Mouse (Mus musculus) brain, embryonic 18.5 days (tissue): ENCODE measurements around the gene Rab40c.

ENCODE experiments used
- DNase-seq: peaks from one replicate; pipeline ENCODE4 v3.0.0-alpha.2; 2012; ENCODE audit warnings: low read depth, low spot score

The Rab40c gene

DNA sequence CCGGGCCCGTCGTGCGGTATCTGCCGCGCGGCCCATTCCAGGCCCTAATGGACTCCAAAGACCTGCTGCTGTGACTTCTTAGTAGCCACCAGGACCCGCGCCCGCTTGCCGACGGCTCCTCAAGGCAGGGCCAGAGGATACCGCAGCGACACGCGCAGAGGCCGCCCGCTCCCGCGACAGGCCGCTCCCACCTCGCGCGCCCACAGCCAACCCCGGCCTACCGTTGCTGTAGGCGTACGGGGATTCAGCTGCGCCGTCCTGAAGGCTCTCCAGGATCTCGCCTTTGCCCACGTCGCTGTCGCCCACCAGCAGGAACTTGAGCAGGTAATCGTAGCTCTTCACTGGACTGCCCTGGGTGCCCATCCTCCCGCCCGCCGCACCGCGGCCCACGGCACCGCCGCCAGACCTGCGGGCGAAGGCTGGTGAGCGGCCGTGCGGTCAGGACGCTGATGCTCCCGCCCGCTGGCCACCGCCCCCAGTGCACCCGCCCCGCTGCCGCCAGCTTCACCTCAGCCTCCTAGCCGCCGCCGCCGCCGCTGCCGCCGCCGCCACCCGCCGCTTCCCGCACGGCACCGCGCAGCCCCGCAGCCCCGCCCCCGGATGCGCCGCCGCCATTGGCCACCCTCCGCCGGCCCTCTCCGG lies at the start of gene Rab40c:
TSS of gene Rab40c (minus strand) at position 584 of the 642 bp plus-strand sequence.
- peak; percentile 6 for DNase-seq

DNA sequence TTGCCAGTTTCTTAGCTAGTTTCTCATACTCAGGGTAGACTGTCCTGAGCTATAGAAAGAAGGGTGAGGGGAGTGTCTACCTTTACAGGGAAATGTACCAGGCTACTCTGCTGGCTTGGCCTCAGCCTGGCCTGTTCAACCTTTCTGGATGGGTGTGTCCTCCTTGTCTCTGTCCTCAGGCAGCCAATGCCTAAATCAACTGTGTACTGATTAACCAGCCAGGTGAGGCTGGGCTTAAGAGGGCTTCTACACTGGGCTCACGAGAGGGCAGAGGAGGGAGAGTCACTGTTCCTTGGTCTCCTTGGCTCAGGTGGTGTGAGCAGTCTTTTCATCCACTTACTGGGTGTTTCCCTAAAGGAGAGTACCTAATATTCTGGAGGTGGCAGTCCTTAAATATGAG lies 48.6 kb upstream of the Rab40c start:
- DNase-seq: no peak

DNA sequence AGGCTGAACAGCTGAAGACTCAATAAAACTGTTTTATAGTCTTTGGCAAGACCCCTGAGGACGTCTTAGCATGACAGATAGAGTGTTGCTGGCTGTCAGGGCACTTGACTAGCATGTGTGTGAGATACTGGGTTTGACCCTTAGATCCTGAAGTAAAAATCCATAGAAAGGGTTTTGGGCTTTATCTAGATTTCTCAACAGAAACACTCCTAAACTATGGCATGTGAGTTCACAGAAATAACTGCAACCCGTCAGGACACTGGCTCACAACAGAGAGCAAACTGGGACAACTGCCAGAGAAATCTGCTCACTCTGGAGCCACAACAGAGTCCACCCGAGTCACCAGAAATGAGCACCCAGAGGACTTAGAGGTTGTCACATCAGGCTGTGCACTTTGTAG lies 48.1 kb upstream of the Rab40c start:
- no peak for DNase-seq

DNA sequence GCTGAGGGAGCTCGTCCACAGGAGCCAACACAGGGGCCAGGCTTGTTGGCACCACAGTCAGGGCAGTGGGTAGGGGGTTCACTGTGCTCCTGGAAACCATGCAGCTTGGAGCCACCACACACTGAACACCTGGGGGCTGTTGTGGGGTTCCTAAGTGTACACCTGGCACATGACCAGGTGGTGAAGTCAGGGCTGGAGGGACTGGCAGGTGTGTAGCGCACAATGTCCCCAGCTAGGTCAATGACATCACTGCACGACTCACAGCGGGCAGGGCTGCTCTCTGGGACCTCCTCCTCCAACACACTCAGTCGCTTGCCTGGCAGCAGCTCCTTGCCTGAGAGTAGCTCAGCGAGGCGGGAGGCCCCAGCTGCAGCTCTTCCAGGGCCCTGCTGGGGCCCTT lies 44.7 kb upstream of the Rab40c start:
- DNase-seq: no peak

DNA sequence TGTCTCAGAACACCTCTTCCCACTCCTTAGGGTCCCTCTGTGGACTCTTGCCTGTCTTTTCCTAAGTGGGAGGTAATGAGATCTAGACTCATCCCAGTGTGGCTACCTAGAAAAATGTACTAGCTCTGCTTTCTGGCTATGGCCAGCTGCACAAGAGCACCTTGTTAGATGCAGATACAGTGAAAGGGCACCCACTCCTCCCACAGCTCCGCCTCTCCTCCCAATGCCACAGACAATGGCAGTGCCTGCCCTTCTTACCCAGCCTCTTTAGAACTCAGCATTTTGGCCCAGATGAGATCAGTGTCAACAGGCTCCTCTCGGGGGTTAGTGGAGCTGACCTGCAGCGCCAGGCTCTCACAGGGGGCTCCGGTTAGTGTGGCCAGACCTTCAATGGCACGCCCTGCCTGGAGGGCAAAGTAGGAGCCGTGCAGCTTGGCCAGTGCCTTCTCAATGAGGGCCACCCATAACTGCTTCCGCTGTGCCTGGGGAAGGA lies 42.9 kb upstream of the Rab40c start:
- no peak for DNase-seq

DNA sequence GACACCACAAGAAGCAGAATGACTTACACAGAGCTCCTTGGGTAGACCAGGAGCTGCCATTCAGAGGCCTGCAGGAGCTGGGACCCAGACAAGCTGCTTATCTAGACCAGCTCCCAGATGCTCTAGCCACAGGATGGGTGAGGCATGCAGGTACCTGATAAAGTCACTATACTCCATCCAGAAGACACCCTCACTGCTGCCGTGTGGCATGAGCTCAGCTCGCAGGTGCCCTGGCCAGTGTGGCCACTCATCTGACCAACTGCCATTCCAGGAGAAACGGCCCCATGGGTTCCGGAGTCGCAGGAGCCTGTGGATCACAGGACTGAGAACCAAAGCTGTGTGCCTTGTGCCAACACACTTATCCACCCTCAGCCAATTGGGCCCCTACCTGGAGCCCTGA lies 42.0 kb upstream of the Rab40c start:
- DNase-seq: no peak

DNA sequence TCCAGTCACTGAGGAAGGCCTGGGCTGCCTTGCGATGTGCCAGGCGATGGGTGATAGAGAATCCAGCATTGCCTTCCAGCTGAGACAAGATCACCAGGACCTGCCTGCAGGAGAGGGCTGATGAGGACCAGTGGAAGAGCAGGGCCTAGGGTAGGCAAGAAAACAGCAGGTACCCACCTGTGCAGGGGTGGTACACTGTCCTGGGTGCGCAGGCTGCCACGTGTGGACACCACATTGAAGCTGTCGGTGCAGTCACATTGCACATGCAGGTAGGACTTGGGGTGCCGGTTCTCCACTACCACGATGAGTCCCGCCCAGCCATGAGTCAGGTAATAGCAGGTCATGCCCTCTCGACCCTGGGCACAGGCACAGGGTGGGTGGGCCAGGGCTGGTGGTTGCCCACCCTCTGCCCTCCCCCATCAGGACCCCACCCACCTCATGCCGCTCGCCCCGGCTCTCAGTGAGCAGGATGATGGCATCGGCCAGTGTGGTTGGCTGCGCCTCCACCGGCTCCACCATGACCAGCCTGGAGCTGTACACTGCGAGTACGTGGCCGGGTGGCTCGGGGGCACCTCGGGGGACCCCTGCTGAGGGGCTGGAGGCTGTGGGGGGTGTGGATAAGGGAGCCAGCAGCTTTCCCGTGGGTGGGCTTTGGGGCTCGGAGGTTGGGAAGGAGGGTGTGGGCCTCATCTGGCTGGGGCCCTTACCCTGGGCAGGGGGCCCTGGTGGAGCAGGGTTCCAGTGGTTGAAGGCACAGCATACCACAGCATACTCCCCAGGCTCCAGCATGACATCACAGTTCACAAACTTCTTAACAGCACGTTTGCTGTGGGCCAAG lies 40.3 kb upstream of the Rab40c start:
- no peak for DNase-seq

DNA sequence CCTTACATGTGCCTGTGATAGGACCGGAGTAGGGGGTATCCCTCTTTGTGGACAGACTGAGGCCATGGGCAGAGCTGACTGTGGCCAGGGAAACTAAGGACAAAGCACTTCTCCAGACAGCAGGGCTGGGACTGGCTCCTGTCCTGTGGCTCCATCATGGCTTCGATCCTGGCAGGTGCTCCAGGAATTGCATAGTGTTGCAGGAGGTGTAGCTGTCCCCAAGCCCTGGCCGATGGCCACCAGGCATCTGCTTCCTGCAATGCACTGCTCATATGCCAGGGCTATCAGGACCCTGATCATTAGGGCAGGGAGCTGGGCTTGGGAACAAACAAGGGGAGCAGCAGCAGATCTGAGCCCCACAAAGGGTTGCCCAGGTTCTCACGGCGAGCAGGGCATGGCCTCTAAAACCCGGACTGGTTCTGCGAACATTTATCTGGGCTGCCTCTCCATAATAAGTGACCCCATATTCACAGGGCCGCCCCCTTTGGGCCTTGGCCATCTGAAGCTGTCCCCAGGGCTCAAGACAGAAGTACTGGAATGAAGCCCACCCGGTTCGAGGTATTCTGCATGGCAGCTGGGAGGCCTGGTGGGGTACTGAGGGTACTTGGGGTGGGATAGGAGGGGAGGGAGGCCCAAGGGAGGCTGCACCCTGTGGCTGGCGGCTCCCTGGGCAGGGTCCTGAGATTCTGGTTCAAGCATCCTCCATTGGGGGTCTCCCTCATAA lies 39.4 kb upstream of the Rab40c start:
- no peak for DNase-seq

DNA sequence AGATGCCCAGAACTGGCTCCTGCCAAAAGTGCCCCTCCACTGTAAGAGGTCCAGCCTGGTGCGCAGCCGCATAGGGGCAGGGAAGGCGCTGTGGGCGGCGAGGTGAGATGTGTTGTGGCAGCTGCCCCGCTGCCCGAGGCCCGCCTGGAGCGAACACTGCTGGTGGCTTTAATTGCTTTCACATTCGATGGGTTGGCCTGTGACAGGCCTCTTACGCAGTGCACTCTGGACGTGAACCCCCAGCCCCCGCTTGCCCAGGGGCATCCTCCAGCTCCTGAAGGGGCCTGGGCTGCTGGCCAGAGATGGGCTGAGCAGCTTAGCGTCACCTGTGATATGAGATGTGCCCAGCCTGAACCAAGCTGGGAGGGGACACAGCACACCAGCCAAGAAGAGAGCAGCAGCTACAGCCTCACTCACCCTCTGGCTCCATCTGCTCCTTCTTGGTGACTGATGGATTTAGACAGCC lies 38.1 kb upstream of the Rab40c start:
- no peak for DNase-seq

DNA sequence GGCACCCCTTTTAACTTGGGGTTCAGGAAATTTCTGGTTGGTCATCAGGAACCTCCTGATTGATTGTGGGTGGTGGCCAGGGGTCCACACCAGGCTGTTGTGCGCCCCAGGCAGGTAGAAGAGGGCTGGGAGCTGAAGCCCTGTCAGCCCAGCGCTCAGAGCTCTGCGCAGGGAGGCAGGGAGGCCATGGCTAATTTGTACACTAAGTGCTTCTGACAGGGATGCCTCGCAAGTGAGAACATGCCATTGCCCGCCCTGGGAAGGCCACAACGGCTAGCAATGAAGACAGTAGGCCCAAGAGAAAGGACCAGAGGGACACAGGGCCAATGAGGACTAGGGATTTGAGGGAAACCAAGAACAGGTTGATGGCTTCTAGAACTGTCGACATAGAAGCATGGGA lies 37.1 kb upstream of the Rab40c start:
- no peak for DNase-seq

DNA sequence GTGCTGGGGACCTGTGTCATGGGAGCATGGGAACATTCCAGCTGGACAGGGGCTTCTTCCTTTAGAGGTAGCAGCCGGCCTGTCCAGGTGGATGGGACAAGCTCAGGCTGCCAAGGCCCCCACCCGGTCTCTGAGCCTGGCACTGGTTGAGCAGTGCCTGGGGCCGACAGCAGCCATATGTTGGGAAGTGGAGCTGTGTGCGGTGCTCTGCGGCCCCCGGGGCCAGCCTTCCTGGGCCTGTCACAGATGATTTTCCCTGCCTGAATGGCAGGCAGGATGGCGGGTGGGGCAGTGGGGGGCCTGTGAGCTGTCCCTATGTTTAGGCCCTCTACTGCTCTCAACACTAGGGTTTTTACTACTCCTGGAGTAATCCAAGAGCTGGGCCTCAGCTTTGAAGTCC lies 36.7 kb upstream of the Rab40c start:
- no peak for DNase-seq

DNA sequence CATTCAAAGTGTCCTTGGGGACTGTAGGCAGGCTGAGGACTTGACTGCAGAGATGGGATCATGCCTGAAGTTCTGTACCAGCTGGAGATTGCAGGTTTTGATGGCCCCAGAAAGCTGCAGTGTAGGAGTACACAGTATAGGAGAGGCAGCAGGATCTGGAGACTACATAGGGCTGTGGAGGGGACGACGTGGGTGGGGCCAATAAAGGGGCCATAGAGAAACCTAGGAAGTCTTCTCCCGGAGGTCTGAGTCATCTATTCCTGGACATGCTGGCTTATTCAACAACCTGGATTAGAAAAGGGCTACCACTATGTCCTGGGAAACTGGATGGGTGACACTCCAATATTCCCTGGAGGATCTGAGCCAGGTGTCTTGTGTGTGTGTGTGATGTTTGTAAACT lies 36.2 kb upstream of the Rab40c start:
- no peak for DNase-seq

DNA sequence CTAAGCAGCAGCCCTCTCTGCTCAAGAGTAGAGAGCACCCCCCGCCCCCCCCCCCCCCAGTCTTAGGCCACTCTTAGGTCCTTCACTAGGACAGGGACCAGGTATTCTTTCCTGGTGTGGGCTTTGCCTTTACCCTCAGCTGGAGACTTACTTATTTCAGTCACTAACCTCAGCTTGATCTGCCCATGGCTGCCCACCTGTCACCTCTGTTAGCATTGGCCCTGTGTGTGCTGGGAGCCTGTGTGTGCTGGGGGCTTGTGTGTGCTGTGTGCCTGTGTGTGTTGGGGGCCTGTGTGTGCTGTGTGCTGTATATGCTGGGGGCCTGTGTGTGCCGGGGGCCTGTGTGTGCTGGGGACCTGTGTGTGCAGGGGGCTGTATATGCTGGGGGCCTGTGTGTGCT lies 35.1 kb upstream of the Rab40c start:
- no peak for DNase-seq

DNA sequence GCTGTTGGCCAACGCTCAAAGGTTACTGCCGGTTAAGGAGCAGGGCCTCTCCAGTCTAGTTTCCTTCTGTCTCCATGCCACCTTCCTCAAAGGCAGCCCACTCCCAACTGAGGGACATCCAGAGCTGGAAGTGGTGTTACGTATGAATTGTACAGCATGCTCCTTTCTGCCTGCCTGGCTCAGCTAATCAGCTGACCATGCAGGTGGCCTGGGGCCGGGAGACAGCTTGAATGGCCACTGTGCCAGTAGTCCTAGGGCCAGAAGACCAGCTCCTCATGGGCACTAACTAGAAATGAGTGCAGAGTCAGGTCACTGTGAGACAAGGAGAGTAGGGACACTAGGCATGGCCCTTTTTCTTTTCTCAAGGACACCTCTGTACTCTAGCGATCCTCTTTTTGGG lies 33.6 kb upstream of the Rab40c start:
- no peak for DNase-seq

DNA sequence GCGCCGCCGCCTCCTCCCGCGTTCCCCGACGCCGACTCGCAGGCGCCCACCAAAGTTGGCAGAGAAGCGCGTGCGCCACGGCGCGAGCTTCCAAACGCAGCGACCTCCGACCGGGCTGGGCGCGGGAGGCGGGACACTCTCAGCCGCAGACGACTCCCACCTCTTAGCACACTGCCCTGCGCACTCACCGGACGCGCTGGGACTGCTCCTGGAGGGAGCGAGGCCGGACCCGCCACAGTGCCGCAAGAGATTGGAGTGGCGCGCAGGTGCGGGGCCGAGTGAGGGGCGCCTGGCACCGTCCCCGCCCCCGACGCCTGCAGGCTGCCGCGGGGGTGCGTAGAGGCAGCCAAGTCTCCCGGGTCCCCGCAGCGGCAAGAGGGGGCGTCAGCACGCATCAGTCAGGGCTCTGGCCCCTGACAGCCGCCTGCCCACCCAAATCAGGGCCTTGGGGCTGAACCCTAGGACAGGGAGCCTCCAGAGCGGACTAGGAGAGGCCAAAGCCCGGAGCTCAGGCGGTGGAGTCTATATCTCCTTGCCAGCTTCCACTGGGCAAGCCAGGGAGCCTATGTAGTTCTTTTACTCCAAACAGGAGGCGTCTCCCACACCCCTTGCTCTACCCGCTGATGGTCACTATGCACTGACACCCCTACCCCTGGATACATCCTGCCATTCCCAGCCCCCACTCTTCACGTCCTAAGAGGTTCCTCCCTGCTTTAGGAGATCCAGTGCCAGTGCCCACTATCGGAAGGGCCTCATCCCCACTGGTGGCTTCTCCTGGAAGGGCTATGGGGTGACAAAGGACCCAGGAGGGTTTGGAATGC lies 32.5 kb upstream of the Rab40c start, which contains the start of gene A930017K11Rik:
TSS of gene A930017K11Rik (minus strand) at position 763 of the 821 bp plus-strand sequence.
- DNase-seq: no peak

DNA sequence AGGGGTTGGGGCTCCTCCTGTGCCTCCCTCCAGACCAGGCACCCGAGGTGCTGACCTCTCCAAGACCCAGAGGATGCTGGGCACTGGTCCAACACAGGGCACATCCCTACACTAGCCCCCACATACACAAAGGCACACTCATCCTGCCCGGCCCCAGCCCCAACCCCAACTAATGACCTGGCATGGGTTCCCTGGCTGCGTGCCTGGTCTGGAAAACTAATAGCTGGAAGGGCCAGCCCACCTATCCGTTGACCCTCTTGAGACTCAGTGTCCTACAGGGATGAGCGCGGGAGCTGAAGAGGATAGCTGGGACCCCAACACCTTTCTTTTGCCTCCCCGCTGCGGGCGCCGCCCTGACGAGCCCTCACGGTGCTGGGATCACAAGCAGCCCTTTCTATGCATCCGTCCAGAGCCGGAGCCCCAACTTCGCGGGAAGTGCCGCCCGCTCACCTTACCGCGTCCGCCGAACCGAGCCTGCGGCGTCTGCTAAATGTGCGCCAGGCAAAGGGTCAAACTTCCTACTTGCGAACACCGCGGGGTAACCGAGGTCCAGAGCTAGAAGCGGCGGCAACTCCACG lies 31.8 kb upstream of the Rab40c start:
- no peak for DNase-seq

DNA sequence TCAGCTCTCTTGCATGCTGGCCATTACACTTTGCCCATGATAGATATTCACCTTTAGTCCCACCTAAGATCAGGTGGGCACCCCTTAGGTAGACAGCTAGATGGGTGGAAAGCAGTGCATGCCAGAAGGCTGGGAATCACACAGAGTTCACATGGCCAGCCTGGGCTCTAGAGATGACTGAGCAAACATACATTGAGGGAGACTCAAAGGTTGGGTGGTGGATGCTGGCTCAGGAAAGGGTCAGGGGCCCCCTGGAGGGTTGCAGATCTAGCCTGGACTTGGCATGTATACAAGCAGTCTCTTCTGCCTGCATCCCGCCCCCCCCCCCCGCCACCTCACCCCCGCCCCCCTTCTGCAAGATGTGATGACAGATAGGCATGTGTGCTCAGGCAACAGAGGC lies 31.2 kb upstream of the Rab40c start:
- DNase-seq: no peak

DNA sequence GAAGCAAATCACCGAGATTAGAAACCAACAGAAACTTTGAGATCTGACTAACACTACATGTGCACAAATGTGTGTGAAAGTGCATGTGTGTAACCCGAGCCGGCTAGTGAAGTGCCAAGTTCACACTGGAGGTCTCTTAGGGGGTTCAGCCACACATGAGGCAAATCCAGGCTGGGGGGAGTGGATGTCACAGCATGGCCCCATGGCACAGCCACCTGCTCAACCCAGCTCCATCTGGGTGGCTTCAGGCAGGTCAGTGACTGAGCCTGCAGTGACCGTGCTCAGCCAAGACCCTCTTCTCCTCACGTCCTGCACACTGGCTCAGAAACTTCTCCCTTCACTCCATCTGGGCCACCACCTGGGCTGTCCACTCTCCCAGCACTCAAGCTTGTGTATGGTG lies 30.5 kb upstream of the Rab40c start:
- DNase-seq: no peak

DNA sequence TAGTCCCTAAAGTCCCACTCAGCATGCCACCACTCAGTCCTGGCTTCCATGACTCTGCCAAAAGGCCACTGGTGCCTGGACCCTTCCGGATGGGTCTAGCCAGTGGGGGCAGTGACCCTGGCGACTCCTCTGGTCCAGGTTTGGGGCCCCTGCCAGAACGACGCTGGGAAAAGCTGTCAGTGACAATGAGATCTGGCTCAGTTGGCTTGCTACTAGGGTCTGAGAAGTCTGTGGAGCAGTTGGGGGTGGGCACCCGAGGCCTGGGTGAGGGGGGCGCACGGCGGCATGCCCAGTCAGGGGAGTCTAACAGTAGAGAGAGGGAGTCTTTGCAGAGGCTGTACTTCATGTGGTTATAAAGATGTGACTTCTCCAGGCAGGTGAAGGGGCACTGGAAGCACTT lies 28.5 kb upstream of the Rab40c start:
- DNase-seq: no peak

DNA sequence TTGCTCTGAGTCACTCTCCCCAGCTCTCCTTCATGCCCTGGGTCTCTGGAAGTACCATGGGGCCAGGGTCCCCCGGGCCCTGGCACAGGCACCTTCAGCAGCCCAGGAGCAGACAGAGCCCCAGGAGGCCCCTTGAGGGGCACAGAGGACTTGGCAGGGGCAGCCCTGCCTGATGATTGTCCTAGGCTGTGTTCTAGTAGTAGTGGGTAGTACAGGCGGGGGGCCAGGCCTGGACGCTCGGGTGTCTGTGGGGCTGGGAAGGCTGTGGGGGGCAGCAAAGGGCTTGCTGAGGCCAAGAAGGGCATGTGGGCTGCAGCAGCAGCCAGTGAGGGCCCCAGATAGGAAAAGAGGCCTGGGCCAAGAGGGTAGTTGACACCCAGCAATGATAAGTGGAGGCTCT lies 28.0 kb upstream of the Rab40c start:
- no peak for DNase-seq

DNA sequence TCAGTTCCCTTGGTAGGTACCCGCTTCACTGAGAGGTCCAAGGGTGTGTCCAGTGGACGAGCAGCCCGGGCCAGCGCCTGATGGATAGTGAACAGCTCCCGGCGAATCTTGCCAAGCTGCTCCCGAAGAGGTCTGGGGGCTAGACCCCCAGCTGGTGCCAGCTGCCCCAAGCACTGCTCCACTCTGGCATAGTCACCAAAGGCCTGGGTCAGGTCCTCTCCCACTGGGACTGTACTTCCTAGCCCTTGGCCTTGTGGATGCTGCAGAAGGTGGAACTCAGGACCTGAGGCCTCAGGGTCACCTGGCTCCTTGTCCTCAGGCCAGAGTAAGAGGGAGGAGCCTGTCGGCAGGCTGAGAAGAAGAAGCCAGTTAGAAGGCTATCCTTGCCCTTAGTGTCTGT lies 27.4 kb upstream of the Rab40c start:
- DNase-seq: no peak
